Mouse (Mus musculus): ENCODE results near the gene Gnb5. TPM values are rescaled to one million over a fixed set of nuclear protein-coding genes. Genes with fewer than 3 reads are reported as not detected.
"Not testable (repeated sequence)": the region's sequence is repeated elsewhere in the genome, so short reads cannot be mapped to it uniquely, and the experiment has no call there.

The Gnb5 gene
- polyA plus RNA-seq, 1 experiment from 2014 or later: 16.1 TPM

DNA sequence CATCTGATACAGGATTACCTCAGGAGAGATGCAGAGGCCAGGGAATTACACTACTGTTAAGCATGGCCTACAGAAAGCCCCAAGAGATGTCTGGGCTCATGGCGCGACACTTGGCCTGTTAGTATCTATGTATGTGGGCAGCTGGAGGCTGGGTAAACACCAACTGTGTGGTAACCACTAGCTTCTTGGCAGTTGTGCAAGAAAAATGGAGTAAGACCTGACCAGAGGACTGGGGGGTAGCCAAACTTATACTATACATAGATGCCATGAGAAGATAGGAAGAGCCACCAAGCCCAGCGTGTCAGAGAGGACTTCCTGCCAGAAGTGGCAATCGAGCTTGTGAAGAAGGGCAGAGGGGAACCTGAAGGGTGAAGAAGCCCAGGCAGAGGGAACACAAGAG is 56.1 kb downstream of the Gnb5 start:
- WGBS: 91% methylated on average over 4 of the region's 4 CpGs
- no peak overlapping the region for H3K27ac ChIP-seq (replicated peaks)
- H3K36me3 ChIP-seq (ENCODE audit: control insufficient read depth, insufficient read depth, low read length): no peaks in the 10 kb centered on the region
- DNase-seq (ENCODE audit: low spot score) (no peak), ATAC-seq (ENCODE audit: low FRiP score, low TSS enrichment) (0 out of 2 replicates have a peak, but pooled peaks have one; percentile 32)
- no peak overlapping the region for H3K4me3 ChIP-seq (ENCODE audit: low read depth, low read length)
- H3K4me2 ChIP-seq (replicated peaks; ENCODE audit: low read depth): no peak overlapping the region
- no peaks in the 10 kb centered on the region for H3K9me3 ChIP-seq (ENCODE audit: control insufficient read depth, low read length)
- no peak overlapping the region for H3K9ac ChIP-seq (ENCODE audit: low read length)
- no peaks in the 10 kb centered on the region for H3K4me1 ChIP-seq (replicated peaks; ENCODE audit: control insufficient read depth, insufficient read depth)
- no peaks in the 10 kb centered on the region for H3K27me3 ChIP-seq (ENCODE audit: control insufficient read depth, insufficient read depth, low read length)
- TF ChIP-seq EP300 (optimal IDR thresholded peaks at IDR 0.05): no peak
- no peak for TF ChIP-seq CTCF (IDR thresholded peaks at IDR 0.05; ENCODE audit: low read depth)

- ATAC-seq (ENCODE audit: low FRiP score, low TSS enrichment) (no peak), DNase-seq (ENCODE audit: low spot score) (no peak)
- no peak overlapping the region for H3K4me2 ChIP-seq (replicated peaks; ENCODE audit: low read depth)
- no peak for TF ChIP-seq CTCF (IDR thresholded peaks at IDR 0.05; ENCODE audit: low read depth)
- no peak for TF ChIP-seq EP300 (optimal IDR thresholded peaks at IDR 0.05)
- H3K9me3 ChIP-seq (ENCODE audit: control insufficient read depth, low read length): no peaks in the 10 kb centered on the region
- no peaks in the 10 kb centered on the region for H3K27me3 ChIP-seq (ENCODE audit: control insufficient read depth, insufficient read depth, low read length)
- 66% methylated on average over 5 of the region's 5 CpGs for WGBS
- no peak overlapping the region for H3K4me3 ChIP-seq (ENCODE audit: low read depth, low read length)
- no peaks in the 10 kb centered on the region for H3K4me1 ChIP-seq (replicated peaks; ENCODE audit: control insufficient read depth, insufficient read depth)
- H3K36me3 ChIP-seq (ENCODE audit: control insufficient read depth, insufficient read depth, low read length): no peaks in the 10 kb centered on the region
- no peak overlapping the region for H3K27ac ChIP-seq (replicated peaks)
- H3K9ac ChIP-seq (ENCODE audit: low read length): no peak overlapping the region
These were observed 56.9 kb downstream of the Gnb5 start for GRCm38 (mm10) chr9:75363001-75363400.

DNA sequence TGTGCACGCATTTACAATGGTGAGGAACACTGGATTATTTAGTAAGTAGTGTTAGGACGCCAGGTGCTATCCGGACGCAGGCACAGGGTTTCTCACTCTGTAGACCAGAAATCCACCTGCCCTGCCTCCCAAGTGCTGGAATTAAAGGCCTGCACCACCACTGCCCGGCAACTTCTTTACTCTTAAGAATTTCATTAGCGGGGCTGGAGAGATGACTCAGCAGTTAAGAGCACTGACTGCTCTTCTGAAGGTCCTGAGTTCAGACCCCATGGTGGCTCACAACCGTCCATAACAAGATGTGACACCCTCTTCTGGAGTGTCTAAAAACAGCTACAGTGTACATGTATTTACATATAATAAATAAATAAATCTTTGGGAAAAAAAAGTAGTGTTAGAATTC is 57.6 kb downstream of the Gnb5 start:
- not testable (repeated sequence) for ATAC-seq (ENCODE audit: low FRiP score, low TSS enrichment); H3K4me3 ChIP-seq (ENCODE audit: low read depth, low read length); H3K36me3 ChIP-seq (ENCODE audit: control insufficient read depth, insufficient read depth, low read length); H3K4me1 ChIP-seq (replicated peaks; ENCODE audit: control insufficient read depth, insufficient read depth); H3K9me3 ChIP-seq (ENCODE audit: control insufficient read depth, low read length); H3K27ac ChIP-seq (replicated peaks); DNase-seq (ENCODE audit: low spot score); H3K9ac ChIP-seq (ENCODE audit: low read length); H3K27me3 ChIP-seq (ENCODE audit: control insufficient read depth, insufficient read depth, low read length); H3K4me2 ChIP-seq (replicated peaks; ENCODE audit: low read depth)
- 56% methylated on average over 7 of the region's 7 CpGs for WGBS

- H3K27ac ChIP-seq (replicated peaks): no peak overlapping the region
- no peaks in the 10 kb centered on the region for H3K36me3 ChIP-seq (ENCODE audit: control insufficient read depth, insufficient read depth, low read length)
- 87% methylated on average over 4 of the region's 4 CpGs for WGBS
- H3K4me3 ChIP-seq (ENCODE audit: low read depth, low read length): no peak overlapping the region
- no peak overlapping the region for H3K9ac ChIP-seq (ENCODE audit: low read length)
- H3K4me2 ChIP-seq (replicated peaks; ENCODE audit: low read depth): no peak overlapping the region
- TF ChIP-seq CTCF (IDR thresholded peaks at IDR 0.05; ENCODE audit: low read depth) (no peak), EP300 (optimal IDR thresholded peaks at IDR 0.05) (no peak)
- H3K4me1 ChIP-seq (replicated peaks; ENCODE audit: control insufficient read depth, insufficient read depth): no peaks in the 10 kb centered on the region
- H3K27me3 ChIP-seq (ENCODE audit: control insufficient read depth, insufficient read depth, low read length): no peaks in the 10 kb centered on the region
- H3K9me3 ChIP-seq (ENCODE audit: control insufficient read depth, low read length): no peaks in the 10 kb centered on the region
- DNase-seq (ENCODE audit: low spot score): no peak
- no peak for ATAC-seq (ENCODE audit: low FRiP score, low TSS enrichment)
These were observed 59.1 kb downstream of the Gnb5 start for GRCm38 (mm10) chr9:75365195-75365594.

GRCm38 (mm10) chr9:75366191-75366590 is 60.1 kb downstream of the Gnb5 start:
- Histone ChIP-seq H3K9ac (ENCODE audit: low read length) (no peak overlapping the region), H3K4me2 (replicated peaks; ENCODE audit: low read depth) (no peak overlapping the region), H3K4me3 (ENCODE audit: low read depth, low read length) (no peak overlapping the region), H3K36me3 (ENCODE audit: control insufficient read depth, insufficient read depth, low read length) (no peaks in the 10 kb centered on the region), H3K27ac (replicated peaks) (no peak overlapping the region), H3K4me1 (replicated peaks; ENCODE audit: control insufficient read depth, insufficient read depth) (no peaks in the 10 kb centered on the region), H3K9me3 (ENCODE audit: control insufficient read depth, low read length) (no peaks in the 10 kb centered on the region), H3K27me3 (ENCODE audit: control insufficient read depth, insufficient read depth, low read length) (no peaks in the 10 kb centered on the region)
- no peak for DNase-seq (ENCODE audit: low spot score)
- TF ChIP-seq CTCF (IDR thresholded peaks at IDR 0.05; ENCODE audit: low read depth) (no peak), EP300 (optimal IDR thresholded peaks at IDR 0.05) (no peak)
- no peak; the same call in 1 of the 2 replicates for ATAC-seq (ENCODE audit: low FRiP score, low TSS enrichment)
- WGBS: 58% methylated on average over 5 of the region's 5 CpGs

DNA sequence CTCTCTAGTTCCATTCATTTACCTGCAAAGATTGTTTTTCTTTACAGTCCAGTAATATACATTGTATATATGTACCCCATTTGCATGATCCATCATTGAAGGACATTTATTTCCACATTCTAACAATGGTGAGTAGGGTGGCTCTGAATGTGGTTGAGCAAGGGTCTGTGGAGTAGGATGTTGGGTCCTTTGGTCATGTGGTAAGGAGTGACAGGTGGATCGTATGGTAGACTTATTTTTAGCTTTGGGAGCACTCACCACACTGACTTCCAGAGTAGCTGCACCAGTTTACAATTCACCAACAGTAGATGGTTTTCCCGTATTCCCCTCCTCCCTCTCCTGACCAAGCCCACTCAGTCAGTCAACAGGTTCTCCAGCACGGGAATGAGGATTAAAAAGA is 62.7 kb downstream of the Gnb5 start:
- Histone ChIP-seq H3K4me1 (replicated peaks; ENCODE audit: control insufficient read depth, insufficient read depth) (no peaks in the 10 kb centered on the region), H3K27me3 (ENCODE audit: control insufficient read depth, insufficient read depth, low read length) (no peaks in the 10 kb centered on the region), H3K4me3 (ENCODE audit: low read depth, low read length) (no peak overlapping the region), H3K9ac (ENCODE audit: low read length) (no peak overlapping the region), H3K36me3 (ENCODE audit: control insufficient read depth, insufficient read depth, low read length) (no peaks in the 10 kb centered on the region), H3K4me2 (replicated peaks; ENCODE audit: low read depth) (no peak overlapping the region), H3K9me3 (ENCODE audit: control insufficient read depth, low read length) (no peaks in the 10 kb centered on the region), H3K27ac (replicated peaks) (no peak overlapping the region)
- ATAC-seq (ENCODE audit: low FRiP score, low TSS enrichment) (no peak), DNase-seq (ENCODE audit: low spot score) (no peak)
- TF ChIP-seq EP300 (optimal IDR thresholded peaks at IDR 0.05) (no peak), CTCF (IDR thresholded peaks at IDR 0.05; ENCODE audit: low read depth) (no peak)
- WGBS: 69% methylated on average over 3 of the region's 3 CpGs

All from stomach, postnatal 0 days (tissue).